Mouse (Mus musculus): ENCODE results near the gene Arhgef40. TPM values are rescaled to one million over a fixed set of nuclear protein-coding genes. Genes with fewer than 3 reads are reported as not detected.
A peak's percentile ranks its signal among the peaks of the same experiment; 100 is the strongest.

Arhgef40 gene
- total and polyA plus RNA-seq, 2 experiments from 2014 or later, result 46.8 to 84.6 TPM

DNA sequence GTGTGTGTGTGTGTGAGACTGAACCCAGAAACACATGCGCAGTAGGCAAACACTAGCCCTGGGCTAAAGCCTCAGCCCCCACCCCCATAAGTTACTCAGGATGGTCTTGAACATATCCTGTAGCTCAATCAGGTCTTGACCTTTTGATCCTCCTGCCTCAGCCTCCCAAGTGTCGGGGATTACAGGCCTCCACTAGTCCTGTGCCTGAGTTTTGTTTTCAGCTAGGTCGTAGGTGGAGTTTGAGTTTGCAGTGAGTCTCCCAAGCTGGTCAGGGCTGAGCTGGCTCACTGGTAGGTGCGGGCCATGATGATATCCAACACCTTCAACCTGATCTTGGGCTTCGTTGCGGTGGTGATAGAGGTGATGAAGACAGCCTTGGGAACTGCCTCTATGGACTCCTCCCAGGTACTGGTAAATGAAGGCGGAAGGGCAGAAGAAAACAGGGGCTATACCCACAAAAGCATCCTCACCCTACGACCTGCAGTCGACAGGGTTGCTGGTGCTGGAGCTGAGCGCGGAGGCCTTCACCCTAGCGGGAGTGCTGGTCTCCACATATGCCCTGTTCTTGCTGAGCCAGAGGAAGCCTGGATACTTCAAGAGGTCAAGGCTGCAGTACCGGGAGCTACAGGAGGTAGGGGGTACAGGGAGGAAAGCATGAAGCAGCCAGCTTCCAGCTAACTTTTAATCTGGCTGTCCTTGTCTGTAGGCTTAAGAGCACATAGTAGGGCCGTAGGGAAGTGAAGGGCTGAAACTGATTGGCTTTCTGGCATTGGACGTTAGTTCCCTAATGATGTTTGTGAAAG, 33.9 kb downstream of the Arhgef40 start:
- H3K4me2 ChIP-seq (ENCODE audit: low read depth), result peak overlapping the region; percentile 77
- WGBS, result 85% methylated on average over 15 of the region's 15 CpGs
- H3K27me3 ChIP-seq (ENCODE audit: insufficient read depth, low read length), result no peaks in the 10 kb centered on the region
- no peak for ATAC-seq
- peaks cover 15% of the 10 kb centered on the region; the same call in 1 of the 2 replicates for H3K4me1 ChIP-seq (ENCODE audit: insufficient read depth)
- no peaks in the 10 kb centered on the region for H3K36me3 ChIP-seq (ENCODE audit: insufficient read depth)
- H3K9ac ChIP-seq, result peak overlapping the region; percentile 93; the same call in 1 of the 2 replicates
- peak overlapping the region; percentile 99; the same call in 1 of the 2 replicates for H3K27ac ChIP-seq (ENCODE audit: low read depth, low read length)
- H3K4me3 ChIP-seq (ENCODE audit: low read depth, low read length), result 0 out of 2 replicates have a peak overlapping the region, but pooled peaks have one; percentile 76
- no peaks in the 10 kb centered on the region for H3K9me3 ChIP-seq (ENCODE audit: low read length)
- no peak for DNase-seq
- no peak for TF ChIP-seq CTCF (IDR thresholded peaks at IDR 0.05; ENCODE audit: low read depth)

DNA sequence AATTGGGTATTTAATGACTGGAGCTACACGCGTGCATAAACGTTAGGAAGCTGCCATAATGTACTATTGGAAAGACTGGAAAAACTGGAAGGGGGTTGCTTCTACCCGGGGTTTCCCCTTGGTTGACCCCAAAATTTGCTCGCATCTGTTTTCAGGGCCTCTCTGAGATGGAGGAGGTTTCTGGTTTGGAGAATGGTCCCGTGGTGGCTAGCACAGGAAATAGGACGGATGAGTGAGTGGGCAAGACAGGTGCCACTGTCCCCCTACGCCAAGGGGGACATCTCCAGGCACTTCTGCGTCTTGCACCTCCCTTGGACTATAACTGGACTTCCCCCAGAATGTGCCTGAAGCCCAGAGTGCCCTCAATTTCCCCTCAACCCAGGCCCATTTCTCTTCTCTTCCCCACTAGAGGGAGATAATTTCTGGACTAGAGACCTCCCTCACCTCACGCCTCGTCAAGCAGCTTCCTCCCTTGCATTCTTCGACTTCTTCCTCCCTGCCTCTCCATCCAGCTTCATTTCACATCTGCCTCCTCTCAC, 34.6 kb downstream of the Arhgef40 start:
- ATAC-seq, result no peak; the same call in 1 of the 2 replicates
- H3K27ac ChIP-seq (ENCODE audit: low read depth, low read length), result peak overlapping the region; percentile 99
- H3K4me2 ChIP-seq (ENCODE audit: low read depth), result peak overlapping the region; percentile 77
- TF ChIP-seq CTCF (IDR thresholded peaks at IDR 0.05; ENCODE audit: low read depth), result no peak
- no peaks in the 10 kb centered on the region for H3K36me3 ChIP-seq (ENCODE audit: insufficient read depth)
- peak overlapping the region; percentile 76 for H3K4me3 ChIP-seq (ENCODE audit: low read depth, low read length)
- DNase-seq, result no peak
- H3K27me3 ChIP-seq (ENCODE audit: insufficient read depth, low read length), result no peaks in the 10 kb centered on the region
- H3K9me3 ChIP-seq (ENCODE audit: low read length), result no peaks in the 10 kb centered on the region
- 24% methylated on average over 12 of the region's 12 CpGs for WGBS
- peaks cover 15% of the 10 kb centered on the region; the same call in 1 of the 2 replicates for H3K4me1 ChIP-seq (ENCODE audit: insufficient read depth)
- peak overlapping the region; percentile 93 for H3K9ac ChIP-seq

DNA sequence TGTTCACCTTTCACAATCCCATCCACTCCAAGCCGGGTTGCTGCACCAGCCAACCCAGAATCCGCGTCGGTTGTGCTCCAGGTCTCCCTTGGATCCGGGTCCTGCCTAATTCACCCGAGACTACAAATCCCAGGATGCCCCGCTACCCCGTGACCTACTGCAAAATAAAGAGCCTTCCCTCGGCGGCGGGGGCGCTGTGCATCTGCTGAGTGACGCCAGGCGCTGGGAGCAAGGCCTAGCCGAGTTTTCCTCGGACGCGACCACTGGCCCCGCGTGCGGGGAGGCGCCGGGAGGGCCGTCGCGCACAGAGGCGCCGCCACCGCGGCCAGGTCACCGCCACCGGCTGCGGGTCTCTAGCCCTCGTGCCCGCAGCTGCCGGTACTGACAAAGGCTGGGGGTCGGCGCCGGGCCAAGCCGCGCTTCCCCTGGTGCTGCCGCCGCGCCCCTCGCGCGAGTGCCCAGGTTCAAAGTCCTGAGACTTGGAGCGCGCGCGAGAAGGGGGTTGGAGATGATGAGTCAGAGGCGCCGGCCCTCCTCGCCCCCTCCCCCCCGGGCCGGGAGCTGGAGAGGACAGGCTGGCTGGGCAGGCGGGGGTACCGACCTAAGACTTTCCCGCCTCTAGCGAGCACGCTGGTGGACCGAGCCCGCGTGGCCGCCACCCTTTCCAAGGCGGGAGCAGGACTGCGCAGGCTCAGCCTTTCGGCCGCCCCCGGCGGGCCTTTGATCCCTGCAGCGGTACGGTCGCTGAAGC, 35.2 kb downstream of the Arhgef40 start:
- Histone ChIP-seq H3K4me1 (ENCODE audit: insufficient read depth) (peaks cover 15% of the 10 kb centered on the region; the same call in 1 of the 2 replicates), H3K4me3 (ENCODE audit: low read depth, low read length) (peak overlapping the region; percentile 76), H3K36me3 (ENCODE audit: insufficient read depth) (no peaks in the 10 kb centered on the region), H3K9ac (peak overlapping the region; percentile 93), H3K27ac (ENCODE audit: low read depth, low read length) (peak overlapping the region; percentile 99), H3K4me2 (ENCODE audit: low read depth) (peak overlapping the region; percentile 77), H3K9me3 (ENCODE audit: low read length) (no peaks in the 10 kb centered on the region), H3K27me3 (ENCODE audit: insufficient read depth, low read length) (no peaks in the 10 kb centered on the region)
- peak; percentile 73 for TF ChIP-seq CTCF (IDR thresholded peaks at IDR 0.05; ENCODE audit: low read depth)
- WGBS, result 2% methylated on average over 72 of the region's 74 CpGs
- ATAC-seq (peak; percentile 94), DNase-seq (peak; percentile 98)

DNA sequence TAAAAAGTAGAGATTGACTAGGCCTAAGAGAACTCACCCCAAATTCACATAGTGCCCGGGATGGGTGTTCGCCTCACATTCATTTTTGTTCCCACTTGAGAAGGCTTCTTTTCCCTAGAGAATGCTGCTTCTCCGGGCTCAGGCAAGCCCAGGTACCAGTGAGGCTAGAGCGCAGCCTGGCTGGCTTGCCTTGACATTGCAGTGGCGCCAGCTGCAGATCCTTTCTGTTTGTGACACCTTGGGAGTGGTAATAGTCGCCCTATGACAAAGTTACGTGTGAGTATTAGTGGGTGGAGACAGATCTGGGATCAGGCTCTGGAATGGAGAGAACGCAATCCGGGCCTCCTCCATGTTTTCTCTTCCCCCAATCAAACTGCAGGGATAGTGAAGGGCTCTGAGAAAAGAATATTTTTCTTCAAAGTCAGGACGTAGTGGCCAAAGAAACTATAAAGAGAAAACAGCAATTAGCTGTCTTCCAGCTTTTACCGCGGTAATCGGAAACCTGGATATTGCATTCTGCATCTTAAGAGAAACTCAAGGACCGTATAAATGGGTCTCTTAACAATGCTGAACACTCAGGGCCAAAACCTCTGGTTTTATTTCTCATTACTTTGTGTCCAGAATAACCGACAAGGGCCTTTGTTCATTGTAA, 36.1 kb downstream of the Arhgef40 start, which contains the start of gene Zfp219:
Zfp219 (minus strand) TSS at position 248 of the 652 bp plus-strand sequence.
- H3K9ac ChIP-seq, result peak within 1 kb of the TSS; percentile 93
- H3K27ac ChIP-seq (ENCODE audit: low read depth, low read length), result peak within 1 kb of the TSS; percentile 99
- peak; percentile 73 for TF ChIP-seq CTCF (IDR thresholded peaks at IDR 0.05; ENCODE audit: low read depth)
- H3K27me3 ChIP-seq (ENCODE audit: insufficient read depth, low read length), result no peaks in the 10 kb centered on the region
- DNase-seq (peak; percentile 82), ATAC-seq (peak; percentile 65)
- H3K9me3 ChIP-seq (ENCODE audit: low read length), result no peaks in the 10 kb centered on the region
- peak within 1 kb of the TSS; percentile 77 for H3K4me2 ChIP-seq (ENCODE audit: low read depth)
- 4% methylated on average over 15 of the region's 15 CpGs for WGBS
- no peaks in the 10 kb centered on the region for H3K36me3 ChIP-seq (ENCODE audit: insufficient read depth)
- peaks cover 15% of the 10 kb centered on the region; the same call in 1 of the 2 replicates for H3K4me1 ChIP-seq (ENCODE audit: insufficient read depth)
- peak within 1 kb of the TSS; percentile 76 for H3K4me3 ChIP-seq (ENCODE audit: low read depth, low read length)

DNA sequence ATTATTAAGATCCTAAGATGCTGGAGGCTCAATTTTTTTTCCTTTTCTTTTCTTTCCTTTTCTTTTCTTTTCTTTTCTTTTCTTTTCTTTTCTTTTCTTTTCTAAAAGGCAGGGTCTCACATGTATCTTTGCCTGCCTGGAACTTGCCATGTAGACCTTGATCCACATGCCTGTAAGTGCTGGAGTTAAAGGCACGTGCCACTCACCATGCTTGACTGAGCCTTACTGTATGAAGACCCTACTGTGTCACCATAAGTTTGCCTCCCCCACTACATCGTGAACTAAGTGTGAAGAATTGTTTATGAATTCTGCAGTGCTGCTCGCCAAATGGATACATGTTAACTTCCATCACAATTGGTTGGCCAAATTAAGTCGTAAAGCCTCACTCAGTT, 36.6 kb downstream of the Arhgef40 start:
- H3K4me1 ChIP-seq (ENCODE audit: insufficient read depth), result peaks cover 15% of the 10 kb centered on the region; the same call in 1 of the 2 replicates
- no peak for TF ChIP-seq CTCF (IDR thresholded peaks at IDR 0.05; ENCODE audit: low read depth)
- H3K27ac ChIP-seq (ENCODE audit: low read depth, low read length), result no peak overlapping the region
- H3K4me2 ChIP-seq (ENCODE audit: low read depth), result peak overlapping the region; percentile 77
- no peak for ATAC-seq
- 54% methylated on average over 4 of the region's 4 CpGs for WGBS
- no peaks in the 10 kb centered on the region for H3K36me3 ChIP-seq (ENCODE audit: insufficient read depth)
- no peak for DNase-seq
- no peaks in the 10 kb centered on the region for H3K9me3 ChIP-seq (ENCODE audit: low read length)
- H3K9ac ChIP-seq, result no peak overlapping the region
- no peaks in the 10 kb centered on the region for H3K27me3 ChIP-seq (ENCODE audit: insufficient read depth, low read length)
- no peak overlapping the region for H3K4me3 ChIP-seq (ENCODE audit: low read depth, low read length)

DNA sequence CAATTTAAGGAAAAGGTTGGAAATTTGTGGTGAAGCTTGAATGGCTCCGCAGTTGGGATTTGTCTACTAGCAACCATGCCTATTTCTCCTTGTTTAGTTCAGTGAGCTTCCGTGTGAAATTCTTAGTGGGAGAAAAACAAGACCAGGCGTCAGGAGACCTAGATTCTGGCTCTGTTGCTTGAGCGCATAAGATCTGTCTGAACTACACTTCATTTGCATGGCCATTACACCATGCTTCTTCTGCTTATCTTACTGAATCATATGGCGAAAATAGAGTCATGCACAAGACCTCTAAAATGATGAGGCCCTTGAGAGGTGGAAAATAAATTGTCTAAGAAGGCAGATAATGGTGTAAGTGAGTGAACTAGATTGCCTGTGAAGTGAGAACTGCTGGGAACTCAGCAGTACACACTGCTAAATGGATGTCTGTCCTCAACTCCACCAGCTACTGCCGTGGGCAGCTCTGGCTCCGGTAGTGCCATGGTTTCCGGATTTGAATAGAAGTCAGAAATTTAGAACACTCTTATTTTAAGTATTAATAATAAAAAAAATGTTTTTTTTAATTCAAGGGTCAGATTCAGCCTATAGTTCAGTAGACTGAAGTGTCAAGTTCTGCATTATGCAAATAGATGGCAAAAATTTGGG, 37.2 kb downstream of the Arhgef40 start:
- H3K9me3 ChIP-seq (ENCODE audit: low read length), result no peaks in the 10 kb centered on the region
- H3K4me3 ChIP-seq (ENCODE audit: low read depth, low read length), result no peak overlapping the region
- WGBS, result 85% methylated on average over 8 of the region's 8 CpGs
- H3K9ac ChIP-seq, result no peak overlapping the region
- no peak for ATAC-seq
- no peak for DNase-seq
- H3K27ac ChIP-seq (ENCODE audit: low read depth, low read length), result no peak overlapping the region
- peaks cover 15% of the 10 kb centered on the region; the same call in 1 of the 2 replicates for H3K4me1 ChIP-seq (ENCODE audit: insufficient read depth)
- H3K36me3 ChIP-seq (ENCODE audit: insufficient read depth), result no peaks in the 10 kb centered on the region
- no peak overlapping the region for H3K4me2 ChIP-seq (ENCODE audit: low read depth)
- TF ChIP-seq CTCF (IDR thresholded peaks at IDR 0.05; ENCODE audit: low read depth), result no peak
- H3K27me3 ChIP-seq (ENCODE audit: insufficient read depth, low read length), result no peaks in the 10 kb centered on the region

Measured in forebrain, postnatal 0 days (tissue).